11 mouse cellular contexts compared by ENCODE assay signal in genomic region chr8:126692263-126692662, GRCm38 (mm10).
DNase-seq lines count a peak whose midpoint lies in the region; ATAC-seq and TF ChIP-seq lines count a peak whose summit lies in the region.
"Had no signal": no experiment of that assay in that cellular context is flagged by ENCODE, and none has a peak within 500 bp of the region (broad histone marks: within the 10 kb centered on the region; RNA-seq: fewer than 3 reads in every experiment).

No protein-coding gene starts in this region.

- no peak for TF ChIP-seq CTCF in testis, adult 2 months (IDR thresholded peaks at IDR 0.05; ENCODE audit: control insufficient read depth, insufficient read depth, insufficient replicate concordance, low read depth, low read length)

- peak; percentile 21 for DNase-seq in right cerebral cortex, adult 18-20 months
- no peak for DNase-seq in right cerebral cortex, adult 2 months (ENCODE audit: low spot score in 2 of 2)
- peak; percentile 88 for DNase-seq in heart, adult 8-10 months (ENCODE audit: low spot score)
- DNase-seq in kidney, postnatal 25 days: peak; percentile 59 to 74
- no peak for DNase-seq in layer of hippocampus, postnatal 25 days (ENCODE audit: extremely low spot score in 1 of 2, low spot score in 1 of 2)
- DNase-seq: thymus, postnatal 25 days had no signal

- ATAC-seq in megakaryocyte progenitor cell, adult 5-6 weeks (replicated peaks; ENCODE audit: poor library complexity): no peak
- no peak for ATAC-seq in cerebellum, adult (ENCODE audit: insufficient number of reproducible peaks, low FRiP score, low TSS enrichment)

- no peak for TF ChIP-seq POLR2A in testis, adult 2 months (IDR thresholded peaks at IDR 0.05; ENCODE audit: control insufficient read depth, low read depth, low read length)

- peak overlapping the region; percentile 54 for H3K27ac ChIP-seq in testis, adult 2 months (ENCODE audit: control insufficient read depth, insufficient read depth, low read depth, low read length)
- H3K27ac ChIP-seq: macrophage had no signal

- H3K4me1 ChIP-seq in testis, adult 2 months (ENCODE audit: control insufficient read depth, insufficient read depth, low read length): no peaks in the 10 kb centered on the region

- no peaks in the 10 kb centered on the region for H3K27me3 ChIP-seq in testis, adult 2 months (ENCODE audit: control insufficient read depth, insufficient read depth, low read length)

- no peak overlapping the region for H3K4me3 ChIP-seq in testis, adult 2 months (ENCODE audit: control insufficient read depth, low read depth, low read length)
- H3K4me3 ChIP-seq: erythroblast, embryonic 14.5 days had no signal

- H3K36me3 ChIP-seq in testis, adult 2 months (ENCODE audit: control insufficient read depth, insufficient read depth, low read length): no peaks in the 10 kb centered on the region

Comparison
In these comparisons a context has a peak if more than half of its experiments do, and no peak if none do; other contexts are left out.
1. DNase-seq: peak in right cerebral cortex, adult 18-20 months (single experiment), heart, adult 8-10 months (single experiment) and kidney, postnatal 25 days (2 of 2); none in right cerebral cortex, adult 2 months (0 of 2) and layer of hippocampus, postnatal 25 days (0 of 2).